Mouse (Mus musculus) kidney, embryonic 16.5 days (tissue): ENCODE measurements around the gene Pdia6. TPM values are rescaled to one million over a fixed set of nuclear protein-coding genes. Genes with fewer than 3 reads are reported as not detected.

Experiments used
- ATAC-seq: fragments of 200-750 bp; cut with Nextera tagmentation; 2 replicates; pipeline ENCODE4 v1.8.0; 2017; ENCODE audit warnings: moderate TSS enrichment; ENCODE audit not compliant: low FRiP score, low TSS enrichment
- H3K27ac ChIP-seq: fragments of 300-500 bp; sonication (generic); 2 replicates; pipeline ENCODE4 v1.5.1; 2014; ENCODE audit warnings: low read length
- H3K27me3 ChIP-seq: fragments of 300-500 bp; sonication (generic); 2 replicates; pipeline ENCODE4 v1.6.1; 2014; ENCODE audit warnings: low read length, control low read depth, mixed read lengths; ENCODE audit not compliant: insufficient read depth
- H3K36me3 ChIP-seq: fragments of 300-500 bp; sonication (generic); 2 replicates; pipeline ENCODE4 v1.6.1; 2014; ENCODE audit warnings: low read length, control low read depth, mixed read lengths; ENCODE audit not compliant: insufficient read depth
- H3K4me1 ChIP-seq: fragments of 300-500 bp; sonication (generic); 2 replicates; pipeline ENCODE4 v1.6.1; 2014; ENCODE audit warnings: low read length, control low read depth, mixed read lengths; ENCODE audit not compliant: insufficient read depth
- H3K4me2 ChIP-seq: fragments of 300-500 bp; sonication (generic); replicated peaks from 2 replicates; pipeline ENCODE4 v1.6.1; 2014; ENCODE audit warnings: low read depth, low read length
- H3K4me3 ChIP-seq: fragments of 300-500 bp; sonication (generic); 2 replicates; pipeline ENCODE4 v1.5.1; 2014; ENCODE audit warnings: mild to moderate bottlenecking, low read length
- H3K9ac ChIP-seq: fragments of 300-500 bp; sonication (generic); replicated peaks from 2 replicates; pipeline ENCODE4 v1.6.1; 2014; ENCODE audit warnings: low read length
- H3K9me3 ChIP-seq: fragments of 300-500 bp; sonication (generic); 2 replicates; pipeline ENCODE4 v1.6.1; 2016; ENCODE audit warnings: low read length, control low read depth
- WGBS: fragments of 180-500 bp; shearing (Covaris S2); extraction: QIAGEN DNeasy Blood & Tissue Kit; methylation state at CpG from one replicate; pipeline ENCODE4 v1.1.7; 2014; 5-methylcytosine and 5-hydroxymethylcytosine counted together
- polyA plus RNA-seq: library from polyadenylated mRNA; unstranded; fragments of >200 nt; fragmentation: Nextera tagmentation; extraction: Ambion mirVana; gene quantifications from 2 replicates; pipeline ENCODE4 v1.2.1, GENCODE M21; 2015

Gene Pdia6
- polyA plus RNA-seq, 1 experiment from 2014 or later: 673 TPM

DNA sequence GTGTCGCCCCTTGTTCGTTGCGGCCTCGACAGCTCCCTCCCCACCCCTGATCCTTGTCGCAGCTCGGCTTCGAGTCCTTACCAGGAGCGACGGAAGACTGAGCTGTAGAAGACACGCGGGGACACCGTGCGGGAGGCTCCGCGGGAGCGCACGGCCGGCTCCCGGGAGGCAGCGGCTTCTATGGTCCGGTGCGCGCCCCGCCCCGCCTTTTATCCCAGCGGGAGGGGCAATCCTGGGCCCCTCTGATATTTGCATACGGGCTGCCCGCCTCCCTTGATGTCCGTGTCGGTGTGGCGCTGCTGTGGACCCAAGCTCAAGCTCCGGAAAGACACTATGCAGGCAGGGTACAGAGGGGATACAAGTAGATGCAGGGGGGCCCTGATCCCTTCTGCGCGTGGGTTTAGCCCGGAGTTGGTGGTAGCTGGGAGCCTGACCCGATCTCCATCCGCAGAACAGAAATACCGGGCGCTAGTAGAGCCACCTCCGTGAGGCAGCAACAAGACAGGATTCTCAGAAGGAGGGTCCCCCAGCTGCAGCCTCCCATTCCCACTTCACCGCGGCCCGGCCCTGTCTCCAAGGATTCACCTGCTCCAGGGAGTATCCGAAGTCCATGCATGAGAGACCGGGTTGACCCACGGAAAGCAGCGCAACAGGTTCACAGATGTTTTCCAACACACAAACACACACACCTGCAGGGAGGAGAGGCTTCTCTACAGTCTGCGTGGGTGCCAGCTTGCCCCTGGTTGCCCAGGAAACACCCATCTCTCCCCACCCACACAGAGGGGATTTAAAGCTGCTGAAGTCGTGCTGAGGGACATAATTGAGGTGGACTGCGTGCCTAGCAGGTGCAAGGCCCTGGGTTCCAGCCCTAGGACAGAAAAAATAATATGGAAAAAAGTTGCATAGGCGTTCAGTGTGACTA, 58.5 kb downstream of the Pdia6 start:
- Histone ChIP-seq H3K36me3 (no peaks in the 10 kb centered on the region), H3K4me3 (peak overlapping the region; percentile 52), H3K4me1 (peaks cover 12% of the 10 kb centered on the region), H3K9me3 (no peaks in the 10 kb centered on the region), H3K9ac (peak overlapping the region; percentile 63), H3K27ac (no peak overlapping the region), H3K4me2 (peak overlapping the region; percentile 87), H3K27me3 (peaks cover 32% of the 10 kb centered on the region)
- ATAC-seq: peak; percentile 83
- WGBS: 4% methylated on average over 51 of the region's 51 CpGs

DNA sequence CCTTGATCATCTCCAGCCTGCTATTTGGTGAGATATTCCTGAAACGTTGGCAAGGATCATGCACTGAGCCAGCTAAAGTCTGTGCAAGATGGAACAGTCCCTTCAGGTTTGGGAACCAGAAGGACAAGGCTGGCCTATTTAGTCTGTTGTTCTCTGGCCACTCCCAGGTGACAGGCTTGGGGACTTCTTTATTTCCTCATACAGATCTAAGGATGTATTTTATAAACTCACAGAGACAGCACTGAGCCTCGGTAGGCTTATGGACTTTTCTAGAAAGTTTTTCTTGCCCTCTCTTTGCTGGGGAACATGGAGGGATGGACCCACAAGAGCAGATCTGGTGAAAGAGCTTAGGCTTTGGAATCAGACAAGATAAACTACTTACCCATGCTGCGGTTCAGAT, 62.9 kb downstream of the Pdia6 start, which contains the start of gene Atp6v1c2:
Gene Atp6v1c2 (minus strand): TSS at position 101 of the 400 bp plus-strand sequence.
- WGBS: 83% methylated on average over 3 of the region's 3 CpGs
- Histone ChIP-seq H3K9ac (no peak within 1 kb of the TSS), H3K4me1 (peaks cover 10% of the 10 kb centered on the region), H3K4me3 (no peak within 1 kb of the TSS), H3K27me3 (peaks cover 20% of the 10 kb centered on the region), H3K9me3 (no peaks in the 10 kb centered on the region), H3K4me2 (no peak within 1 kb of the TSS), H3K36me3 (no peaks in the 10 kb centered on the region), H3K27ac (no peak within 1 kb of the TSS)
- ATAC-seq: no peak

DNA sequence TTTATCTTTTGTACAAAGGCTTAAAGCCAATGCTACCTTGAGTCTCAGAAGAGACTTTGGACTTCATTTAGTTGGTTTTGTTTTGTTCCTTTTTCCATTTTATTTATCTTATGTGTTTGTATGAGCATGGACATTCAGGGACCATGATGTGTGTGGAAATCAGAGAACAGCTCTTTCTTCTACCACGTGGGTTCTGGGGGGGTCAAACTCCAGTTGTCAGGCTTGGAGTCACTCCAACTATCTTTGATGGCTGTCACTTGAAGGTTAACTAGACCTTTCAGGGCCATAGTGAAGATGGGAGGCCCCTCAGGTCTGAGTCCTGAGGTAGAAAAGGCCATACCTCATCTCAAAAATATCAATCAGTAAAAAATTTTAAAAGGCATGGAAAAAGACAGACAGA, 67.1 kb downstream of the Pdia6 start:
- WGBS: 31% methylated on average over 1 of the region's 1 CpGs
- H3K36me3 ChIP-seq: no peaks in the 10 kb centered on the region
- no peak overlapping the region for H3K4me3 ChIP-seq
- no peak overlapping the region for H3K27ac ChIP-seq
- H3K9me3 ChIP-seq: no peaks in the 10 kb centered on the region
- ATAC-seq: no peak
- H3K4me1 ChIP-seq: no peaks in the 10 kb centered on the region
- H3K9ac ChIP-seq: no peak overlapping the region
- H3K4me2 ChIP-seq: no peak overlapping the region
- no peaks in the 10 kb centered on the region for H3K27me3 ChIP-seq

Other genes starting within 250 kb of the Pdia6 start
- gene Kcnf1, start 89.7 kb upstream of the Pdia6 start, polyA plus RNA-seq: 0.76 and 0.81 TPM in 2 replicates
- gene Atp6v1c2, start 62.8 kb downstream of the Pdia6 start, polyA plus RNA-seq: 4.6 and 5.8 TPM in 2 replicates
- 24.4 and 26.9 TPM in 2 replicates for gene Nol10, start 81.9 kb downstream of the Pdia6 start, polyA plus RNA-seq